Mouse (Mus musculus): ENCODE measurements around the gene Il31ra. TPM values are rescaled to one million over a fixed set of nuclear protein-coding genes. Genes with fewer than 3 reads are reported as not detected.

The Il31ra gene
- polyA plus RNA-seq, 1 experiment from 2014 or later, result 0.08 TPM

- 88% methylated on average over 6 of the region's 6 CpGs for WGBS
- Histone ChIP-seq H3K27ac (no peak overlapping the region), H3K4me3 (no peak overlapping the region), H3K9me3 (no peaks in the 10 kb centered on the region), H3K4me2 (replicated peaks) (no peak overlapping the region), H3K27me3 (no peaks in the 10 kb centered on the region), H3K4me1 (no peaks in the 10 kb centered on the region), H3K36me3 (peaks cover 65% of the 10 kb centered on the region), H3K9ac (no peak overlapping the region)
- no peak for ATAC-seq (ENCODE audit: insufficient number of reproducible peaks, insufficient read depth, low FRiP score, low TSS enrichment)
Observed at GRCm38 (mm10) chr13:112505436-112505835, 88.7 kb downstream of the Il31ra start.

- H3K4me1 ChIP-seq, result no peaks in the 10 kb centered on the region
- no peak overlapping the region for H3K27ac ChIP-seq
- no peaks in the 10 kb centered on the region for H3K27me3 ChIP-seq
- H3K9me3 ChIP-seq, result no peaks in the 10 kb centered on the region
- H3K4me3 ChIP-seq, result no peak overlapping the region
- WGBS, result 93% methylated on average over 13 of the region's 13 CpGs
- no peak for ATAC-seq (ENCODE audit: insufficient number of reproducible peaks, insufficient read depth, low FRiP score, low TSS enrichment)
- H3K36me3 ChIP-seq, result peaks cover 75% of the 10 kb centered on the region
- H3K9ac ChIP-seq, result no peak overlapping the region
- H3K4me2 ChIP-seq (replicated peaks), result no peak overlapping the region
Observed at GRCm38 (mm10) chr13:112503846-112504245, 90.3 kb downstream of the Il31ra start.

GRCm38 (mm10) chr13:112500466-112500865 is 93.7 kb downstream of the Il31ra start:
- no peaks in the 10 kb centered on the region for H3K27me3 ChIP-seq
- H3K9me3 ChIP-seq, result no peaks in the 10 kb centered on the region
- H3K36me3 ChIP-seq, result peaks cover 82% of the 10 kb centered on the region
- no peaks in the 10 kb centered on the region for H3K4me1 ChIP-seq
- H3K4me3 ChIP-seq, result no peak overlapping the region
- WGBS, result 87% methylated on average over 9 of the region's 9 CpGs
- H3K27ac ChIP-seq, result no peak overlapping the region
- ATAC-seq (ENCODE audit: insufficient number of reproducible peaks, insufficient read depth, low FRiP score, low TSS enrichment), result no peak
- no peak overlapping the region for H3K9ac ChIP-seq
- H3K4me2 ChIP-seq (replicated peaks), result no peak overlapping the region

GRCm38 (mm10) chr13:112500027-112500426 is 94.1 kb downstream of the Il31ra start:
- H3K36me3 ChIP-seq, result peaks cover 82% of the 10 kb centered on the region
- H3K9me3 ChIP-seq, result no peaks in the 10 kb centered on the region

GRCm38 (mm10) chr13:112494590-112494989 is 99.6 kb downstream of the Il31ra start:
- 93% methylated on average over 12 of the region's 12 CpGs for WGBS
- no peak overlapping the region for H3K4me3 ChIP-seq
- H3K4me1 ChIP-seq, result no peaks in the 10 kb centered on the region
- peaks cover 70% of the 10 kb centered on the region for H3K36me3 ChIP-seq
- no peak overlapping the region for H3K9ac ChIP-seq
- no peak overlapping the region for H3K27ac ChIP-seq
- no peaks in the 10 kb centered on the region for H3K27me3 ChIP-seq
- no peaks in the 10 kb centered on the region for H3K9me3 ChIP-seq
- no peak for ATAC-seq (ENCODE audit: insufficient number of reproducible peaks, insufficient read depth, low FRiP score, low TSS enrichment)
- H3K4me2 ChIP-seq (replicated peaks), result no peak overlapping the region

More at GRCm38 (mm10) chr13:112500027-112500426, 94.1 kb downstream of the Il31ra start:
- Histone ChIP-seq H3K27me3 (no peaks in the 10 kb centered on the region), H3K9ac (no peak overlapping the region), H3K27ac (no peak overlapping the region), H3K4me1 (no peaks in the 10 kb centered on the region), H3K4me2 (replicated peaks) (no peak overlapping the region), H3K4me3 (no peak overlapping the region)
- whole genome bisulfite sequencing, result 93% methylated on average over 4 of the region's 4 CpGs
- ATAC-seq (ENCODE audit: insufficient number of reproducible peaks, insufficient read depth, low FRiP score, low TSS enrichment), result no peak

- no peak for ATAC-seq (ENCODE audit: insufficient number of reproducible peaks, insufficient read depth, low FRiP score, low TSS enrichment)
- H3K27me3 ChIP-seq, result no peaks in the 10 kb centered on the region
- WGBS, result 84% methylated on average over 1 of the region's 1 CpGs
- no peaks in the 10 kb centered on the region for H3K9me3 ChIP-seq
- H3K4me3 ChIP-seq, result no peak overlapping the region
- no peak overlapping the region for H3K9ac ChIP-seq
- no peak overlapping the region for H3K4me2 ChIP-seq (replicated peaks)
- no peak overlapping the region for H3K27ac ChIP-seq
- peaks cover 52% of the 10 kb centered on the region for H3K36me3 ChIP-seq
- no peaks in the 10 kb centered on the region for H3K4me1 ChIP-seq
Observed at GRCm38 (mm10) chr13:112492285-112492678, 101.9 kb downstream of the Il31ra start.

- Histone ChIP-seq H3K4me3 (no peak overlapping the region), H3K4me1 (no peaks in the 10 kb centered on the region), H3K27me3 (no peaks in the 10 kb centered on the region), H3K9me3 (no peaks in the 10 kb centered on the region), H3K4me2 (replicated peaks) (no peak overlapping the region), H3K27ac (no peak overlapping the region), H3K9ac (no peak overlapping the region), H3K36me3 (peaks cover 54% of the 10 kb centered on the region)
- WGBS, result 90% methylated on average over 14 of the region's 14 CpGs
- ATAC-seq (ENCODE audit: insufficient number of reproducible peaks, insufficient read depth, low FRiP score, low TSS enrichment), result no peak
Observed at GRCm38 (mm10) chr13:112491636-112492284, 102.4 kb downstream of the Il31ra start.

GRCm38 (mm10) chr13:112490036-112490435 is 104.1 kb downstream of the Il31ra start:
- Histone ChIP-seq H3K4me3 (no peak overlapping the region), H3K4me1 (no peaks in the 10 kb centered on the region), H3K9ac (no peak overlapping the region), H3K9me3 (no peaks in the 10 kb centered on the region), H3K27me3 (no peaks in the 10 kb centered on the region), H3K4me2 (replicated peaks) (no peak overlapping the region), H3K27ac (no peak overlapping the region), H3K36me3 (peaks cover 58% of the 10 kb centered on the region)
- WGBS, result 91% methylated on average over 3 of the region's 3 CpGs
- no peak for ATAC-seq (ENCODE audit: insufficient number of reproducible peaks, insufficient read depth, low FRiP score, low TSS enrichment)

- Histone ChIP-seq H3K4me3 (no peak overlapping the region), H3K4me1 (no peaks in the 10 kb centered on the region), H3K9ac (no peak overlapping the region), H3K36me3 (peaks cover 69% of the 10 kb centered on the region), H3K27ac (no peak overlapping the region), H3K9me3 (no peaks in the 10 kb centered on the region), H3K27me3 (no peaks in the 10 kb centered on the region), H3K4me2 (replicated peaks) (no peak overlapping the region)
- WGBS, result 97% methylated on average over 5 of the region's 5 CpGs
- ATAC-seq (ENCODE audit: insufficient number of reproducible peaks, insufficient read depth, low FRiP score, low TSS enrichment), result no peak
Observed at GRCm38 (mm10) chr13:112486676-112487075, 107.5 kb downstream of the Il31ra start.

- no peak overlapping the region for H3K9ac ChIP-seq
- H3K27me3 ChIP-seq, result no peaks in the 10 kb centered on the region
- ATAC-seq (ENCODE audit: insufficient number of reproducible peaks, insufficient read depth, low FRiP score, low TSS enrichment), result no peak
- H3K9me3 ChIP-seq, result no peaks in the 10 kb centered on the region
- H3K4me2 ChIP-seq (replicated peaks), result no peak overlapping the region
- WGBS, result 96% methylated on average over 5 of the region's 5 CpGs
- H3K4me3 ChIP-seq, result no peak overlapping the region
- H3K4me1 ChIP-seq, result no peaks in the 10 kb centered on the region
- peaks cover 69% of the 10 kb centered on the region for H3K36me3 ChIP-seq
- H3K27ac ChIP-seq, result no peak overlapping the region
Observed at GRCm38 (mm10) chr13:112486236-112486635, 107.9 kb downstream of the Il31ra start.

GRCm38 (mm10) chr13:112483015-112483414 is 111.1 kb downstream of the Il31ra start:
- WGBS, result 81% methylated on average over 7 of the region's 7 CpGs
- Histone ChIP-seq H3K9ac (no peak overlapping the region), H3K27ac (no peak overlapping the region), H3K4me2 (replicated peaks) (no peak overlapping the region), H3K27me3 (no peaks in the 10 kb centered on the region), H3K4me3 (no peak overlapping the region), H3K9me3 (no peaks in the 10 kb centered on the region), H3K4me1 (no peaks in the 10 kb centered on the region), H3K36me3 (peaks cover 55% of the 10 kb centered on the region)
- no peak for ATAC-seq (ENCODE audit: insufficient number of reproducible peaks, insufficient read depth, low FRiP score, low TSS enrichment)

- no peaks in the 10 kb centered on the region for H3K9me3 ChIP-seq
- no peaks in the 10 kb centered on the region for H3K27me3 ChIP-seq
- peaks cover 57% of the 10 kb centered on the region for H3K36me3 ChIP-seq
- no peaks in the 10 kb centered on the region for H3K4me1 ChIP-seq
- H3K4me3 ChIP-seq, result no peak overlapping the region
- no peak overlapping the region for H3K27ac ChIP-seq
- 85% methylated on average over 5 of the region's 5 CpGs for WGBS
- ATAC-seq (ENCODE audit: insufficient number of reproducible peaks, insufficient read depth, low FRiP score, low TSS enrichment), result no peak
- H3K4me2 ChIP-seq (replicated peaks), result no peak overlapping the region
- H3K9ac ChIP-seq, result no peak overlapping the region
Observed at GRCm38 (mm10) chr13:112482525-112482924, 111.6 kb downstream of the Il31ra start.
